Mouse (Mus musculus) heart, postnatal 0 days (tissue): Measurements from ENCODE around the gene Mrln. TPM values are rescaled to one million over a fixed set of nuclear protein-coding genes. Genes with fewer than 3 reads are reported as not detected.

Experiments used
- ATAC-seq: fragments of 200-750 bp; cut with Nextera tagmentation; 2 replicates; pipeline ENCODE4 v1.8.0; 2017; ENCODE audit warnings: low read depth, moderate number of reproducible peaks, moderate library complexity; ENCODE audit not compliant: insufficient read depth
- DNase-seq: peaks from one replicate; pipeline ENCODE4 v3.0.0-alpha.2; 2016; ENCODE audit warnings: low spot score
- H3K27ac ChIP-seq: fragments of 300-500 bp; sonication (generic); 2 replicates; pipeline ENCODE4 v1.5.1; 2014; ENCODE audit warnings: low read depth, mild to moderate bottlenecking
- H3K27me3 ChIP-seq: fragments of 300-500 bp; sonication (generic); 2 replicates; pipeline ENCODE4 v1.6.1; 2014; ENCODE audit warnings: low read length, mixed read lengths; ENCODE audit not compliant: control insufficient read depth, insufficient read depth
- H3K36me3 ChIP-seq: fragments of 300-500 bp; sonication (generic); replicated peaks from 2 replicates; pipeline ENCODE4 v1.6.1; 2014; ENCODE audit warnings: low read length, mixed read lengths; ENCODE audit not compliant: control insufficient read depth, insufficient read depth
- H3K4me1 ChIP-seq: fragments of 300-500 bp; sonication (generic); 2 replicates; pipeline ENCODE4 v1.6.1; 2014; ENCODE audit warnings: antibody characterized with exemption; ENCODE audit not compliant: control insufficient read depth, insufficient read depth
- H3K4me2 ChIP-seq: fragments of 300-500 bp; sonication (generic); 2 replicates; pipeline ENCODE4 v1.6.1; 2014; ENCODE audit warnings: low read depth, mild to moderate bottlenecking, low read length, moderate library complexity
- H3K4me3 ChIP-seq: fragments of 300-500 bp; sonication (generic); 2 replicates; pipeline ENCODE4 v1.5.1; 2014; ENCODE audit warnings: low read depth, low read length
- H3K9ac ChIP-seq: fragments of 300-500 bp; sonication (generic); replicated peaks from 2 replicates; pipeline ENCODE4 v1.6.1; 2014; ENCODE audit warnings: low read depth, low read length, mixed read lengths
- H3K9me3 ChIP-seq: fragments of 300-500 bp; sonication (generic); replicated peaks from 2 replicates; pipeline ENCODE4 v1.6.1; 2016; ENCODE audit warnings: low read length; ENCODE audit not compliant: control insufficient read depth
- CTCF ChIP-seq: IDR thresholded peaks from 2 replicates; pipeline ENCODE4 v1.5.1; 2016; ENCODE audit warnings: antibody characterized with exemption, control low read depth, low read depth
- EP300 ChIP-seq: IDR thresholded peaks from 2 replicates; pipeline ENCODE4 v1.6.1; 2016; ENCODE audit warnings: antibody characterized with exemption, low read depth
- WGBS: fragments of 180-500 bp; shearing (Covaris S2); extraction: QIAGEN DNeasy Blood & Tissue Kit; methylation state at CpG from one replicate; pipeline ENCODE4 v1.1.7; 2014; 5-methylcytosine and 5-hydroxymethylcytosine counted together
- polyA plus RNA-seq: library from polyadenylated mRNA; unstranded; fragments of >200 nt; fragmentation: Nextera tagmentation; extraction: Ambion mirVana; gene quantifications from 2 replicates; pipeline ENCODE4 v1.2.1, GENCODE M21; 2015
- total RNA-seq: library from RNA; depleted of rRNA; stranded (reverse); fragments of >200 nt; gene quantifications from 2 replicates; pipeline ENCODE4 v1.2.3, GENCODE M21; 2014; ENCODE audit warnings: low replicate concordance

Gene Mrln
- total and polyA plus RNA-seq, 2 experiments from 2014 or later, result not detected

- TF ChIP-seq CTCF (peak; percentile 72), EP300 (no peak)
- Histone ChIP-seq H3K4me2 (no peak overlapping the region), H3K27ac (no peak overlapping the region), H3K27me3 (no peaks in the 10 kb centered on the region), H3K4me1 (peaks cover 4% of the 10 kb centered on the region; the same call in 1 of the 2 replicates), H3K36me3 (peaks cover 74% of the 10 kb centered on the region), H3K9me3 (no peaks in the 10 kb centered on the region), H3K9ac (no peak overlapping the region), H3K4me3 (no peak overlapping the region)
- DNase-seq (no peak), ATAC-seq (no peak)
- WGBS, result 51% methylated on average over 3 of the region's 3 CpGs
These were observed 31.1 kb upstream of the Mrln start for GRCm38 (mm10) chr10:70173314-70173713.

DNA sequence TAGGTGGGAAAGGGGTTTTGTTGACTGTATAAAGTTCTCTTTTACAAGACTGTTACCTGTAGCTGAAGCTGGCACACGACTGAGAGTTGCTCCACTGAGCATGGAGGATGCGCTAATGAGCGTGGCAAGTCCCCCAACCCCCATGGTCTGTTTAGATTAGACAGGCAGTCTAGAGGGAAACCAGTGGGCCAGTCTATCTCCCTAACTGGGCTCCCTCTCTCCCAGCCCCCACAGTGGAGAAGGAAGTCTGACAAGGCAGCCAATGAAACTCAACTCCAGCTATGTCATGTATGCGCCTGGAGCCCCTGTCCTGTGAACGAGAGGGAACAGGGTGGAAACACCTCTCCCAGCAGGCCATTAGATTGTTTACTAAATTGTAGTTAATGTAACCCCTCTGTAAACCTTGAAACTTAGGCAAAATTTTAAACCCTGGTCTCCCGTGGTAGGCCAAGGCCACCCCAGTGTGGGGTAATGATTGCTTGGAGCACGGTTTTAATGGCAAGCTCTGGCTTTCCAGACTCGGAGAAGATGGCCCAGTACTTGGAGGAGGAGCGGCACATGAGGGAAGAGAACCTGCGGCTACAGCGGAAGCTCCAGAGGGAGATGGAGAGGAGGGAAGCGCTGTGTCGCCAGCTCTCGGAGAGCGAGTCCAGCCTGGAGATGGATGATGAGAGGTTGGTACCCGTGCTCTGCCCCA lies 29.8 kb upstream of the Mrln start:
- WGBS, result 78% methylated on average over 16 of the region's 16 CpGs
- Histone ChIP-seq H3K27ac (no peak overlapping the region), H3K4me1 (no peaks in the 10 kb centered on the region), H3K36me3 (peaks cover 65% of the 10 kb centered on the region), H3K4me2 (no peak overlapping the region), H3K9me3 (no peaks in the 10 kb centered on the region), H3K4me3 (no peak overlapping the region), H3K9ac (no peak overlapping the region), H3K27me3 (no peaks in the 10 kb centered on the region)
- DNase-seq (no peak), ATAC-seq (no peak)
- no peak for TF ChIP-seq CTCF
- no peak for TF ChIP-seq EP300

- whole genome bisulfite sequencing, result 87% methylated on average over 9 of the region's 9 CpGs
- no peak overlapping the region for H3K4me3 ChIP-seq
- ATAC-seq, result no peak
- H3K27me3 ChIP-seq, result no peaks in the 10 kb centered on the region
- TF ChIP-seq CTCF (no peak), EP300 (no peak)
- no peak for DNase-seq
- H3K4me1 ChIP-seq, result peaks cover 11% of the 10 kb centered on the region; the same call in 1 of the 2 replicates
- no peak overlapping the region for H3K9ac ChIP-seq
- H3K9me3 ChIP-seq, result no peaks in the 10 kb centered on the region
- H3K4me2 ChIP-seq, result no peak overlapping the region
- H3K27ac ChIP-seq, result no peak overlapping the region
- peaks cover 28% of the 10 kb centered on the region for H3K36me3 ChIP-seq
These were observed 23.7 kb upstream of the Mrln start for GRCm38 (mm10) chr10:70180727-70181126.

- peaks cover 21% of the 10 kb centered on the region for H3K36me3 ChIP-seq
- no peaks in the 10 kb centered on the region for H3K27me3 ChIP-seq
- 0 out of 2 replicates have a peak overlapping the region, but pooled peaks have one; percentile 21 for H3K27ac ChIP-seq
- peaks cover 11% of the 10 kb centered on the region; the same call in 1 of the 2 replicates for H3K4me1 ChIP-seq
- no peak for TF ChIP-seq EP300
- no peak for TF ChIP-seq CTCF
- H3K4me2 ChIP-seq, result no peak overlapping the region
- peak; percentile 21 for DNase-seq
- no peak overlapping the region for H3K4me3 ChIP-seq
- ATAC-seq, result 0 out of 2 replicates have a peak, but pooled peaks have one; percentile 38
- no peaks in the 10 kb centered on the region for H3K9me3 ChIP-seq
- H3K9ac ChIP-seq, result no peak overlapping the region
- 63% methylated on average over 11 of the region's 11 CpGs for WGBS
These were observed 23.0 kb upstream of the Mrln start for GRCm38 (mm10) chr10:70181279-70181972.

DNA sequence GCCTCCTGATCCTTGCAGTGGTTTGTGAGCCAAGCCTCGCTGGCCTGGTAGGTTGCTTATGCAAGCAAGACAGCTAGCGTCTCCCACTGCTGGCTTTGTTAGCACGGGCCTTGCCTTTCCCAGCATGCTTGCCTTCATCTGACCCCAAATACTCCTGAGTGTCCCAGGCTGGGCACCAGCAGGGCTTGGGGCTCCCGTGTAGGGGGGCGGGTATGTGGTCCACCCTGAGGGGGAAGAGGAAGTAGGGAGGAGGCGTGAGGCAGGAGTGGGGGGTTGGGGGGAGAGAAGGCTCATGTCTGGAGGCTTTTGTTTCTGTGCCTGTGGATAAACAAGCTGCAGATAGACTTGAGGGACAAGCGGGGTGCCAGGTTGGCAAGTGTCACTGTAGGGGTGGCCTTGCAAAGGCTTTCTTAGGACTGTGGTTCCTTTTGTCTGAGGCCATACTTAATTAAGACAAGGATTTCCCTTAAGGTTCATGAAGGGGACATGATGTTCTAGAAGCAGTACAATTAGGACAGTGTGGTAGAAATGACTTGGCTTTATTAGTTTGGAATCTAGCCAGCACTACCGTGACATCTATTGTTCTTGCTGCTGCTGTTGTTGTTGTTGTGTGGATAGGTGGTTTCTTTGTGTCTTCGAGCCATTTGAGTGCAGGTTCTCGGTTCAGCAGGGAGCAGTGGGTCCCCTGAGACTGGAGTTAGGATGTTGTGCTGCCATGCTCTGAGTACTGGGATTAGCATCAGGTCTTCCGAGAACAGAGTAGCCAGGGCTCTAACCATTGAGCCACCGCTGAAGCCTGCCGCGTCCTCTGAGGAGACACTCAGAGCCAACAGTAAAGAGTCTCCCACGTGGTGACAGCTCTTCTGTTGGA lies 21.0 kb upstream of the Mrln start:
- Histone ChIP-seq H3K9ac (no peak overlapping the region), H3K36me3 (peaks cover 20% of the 10 kb centered on the region), H3K27me3 (no peaks in the 10 kb centered on the region), H3K4me2 (no peak overlapping the region), H3K4me3 (no peak overlapping the region), H3K27ac (peak overlapping the region; percentile 64), H3K9me3 (no peaks in the 10 kb centered on the region), H3K4me1 (peaks cover 11% of the 10 kb centered on the region; the same call in 1 of the 2 replicates)
- ATAC-seq (peak; percentile 60), DNase-seq (no peak)
- TF ChIP-seq CTCF, result no peak
- TF ChIP-seq EP300, result peak; percentile 57; the same call in 1 of the 2 replicates
- 58% methylated on average over 15 of the region's 15 CpGs for WGBS
